Mouse (Mus musculus): Measurements from ENCODE around the gene Cept1.

GRCm38 (mm10) chr3:106464750-106465149 is 82.9 kb downstream of the Cept1 start:
- TF ChIP-seq EP300 (IDR thresholded peaks at IDR 0.05; ENCODE audit: low read depth) (no peak), CTCF (IDR thresholded peaks at IDR 0.05; ENCODE audit: low read depth) (no peak)

Measured in liver, embryonic 14.5 days (tissue).